ENCODE assay signal across 23 mouse cellular contexts in the genomic region with DNA sequence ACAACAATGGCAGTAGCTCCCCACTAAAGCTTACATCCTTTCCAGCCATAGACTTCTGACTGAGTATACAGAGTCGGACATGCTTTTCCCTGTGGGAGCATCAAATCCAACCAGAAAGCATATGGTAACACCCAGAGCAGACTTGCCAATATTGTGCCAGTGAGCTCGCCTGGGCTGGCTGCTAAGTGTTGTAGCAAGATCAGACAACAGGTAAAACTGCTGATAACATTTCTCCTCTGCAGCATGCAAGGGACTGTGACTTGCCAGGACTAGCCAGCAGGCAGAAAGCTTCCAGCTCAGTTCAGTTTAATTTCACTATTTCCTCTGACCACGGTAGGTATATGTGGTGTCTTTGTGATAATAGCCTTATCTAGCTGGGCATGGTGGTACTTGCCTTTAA. TPM values are rescaled to one million over a fixed set of nuclear protein-coding genes. Genes with fewer than 3 reads are reported as not detected.
"Had no signal": no experiment of that assay in that cellular context is flagged by ENCODE, and none has a peak within 500 bp of the region (broad histone marks: within the 10 kb centered on the region; RNA-seq: fewer than 3 reads in every experiment).

No protein-coding gene starts in this region.

- DNase-seq: retina, postnatal 1 day; right cerebral cortex, adult 18-20 months; right cerebral cortex, postnatal 14 days; right cerebral cortex, postnatal 25 days; right cerebral cortex, postnatal 4 days; spleen, adult 18-20 months; thymus, adult 18-20 months; thymus, adult 2 months; thymus, postnatal 14 days; thymus, postnatal 25 days; thymus, postnatal 36 days; thymus, postnatal 4 days had no signal

RNA-seq across cellular contexts. Expression of gene Vrtn, which starts 9.0 kb away (rescaled TPM):
- polyA plus RNA-seq: neural tube, embryonic 11.5 days; neural tube, embryonic 12.5 days; neural tube, embryonic 13.5 days; neural tube, embryonic 14.5 days; neural tube, embryonic 15.5 days; small intestine, adult 2 months; spleen, adult 2 months; stomach, embryonic 14.5 days; stomach, embryonic 15.5 days; stomach, embryonic 16.5 days; stomach, postnatal 0 days had no signal
